Mouse (Mus musculus) heart, postnatal 14 days (tissue): Measurements from ENCODE around the gene Zfp709. TPM values are rescaled to one million over a fixed set of nuclear protein-coding genes. Genes with fewer than 3 reads are reported as not detected.
"Not testable (repeated sequence)": the region's sequence is repeated elsewhere in the genome, so short reads cannot be mapped to it uniquely, and the experiment has no call there.

Experiments
- DNase-seq, 2 experiments: peaks; one replicate each; pipeline ENCODE4 v3.0.0; 2021 to 2022
- intact Hi-C: fragments of 180-260 bp; cut with DNase I; formaldehyde crosslinking; loops from one replicate; pipeline ENCODE4 v1.15.1; 2025
- long read RNA-seq, 2 experiments: library from polyadenylated mRNA; stranded (forward); transcript quantifications; one replicate each; pipeline ENCODE4 v2.0.0; 2021
- total RNA-seq, 2 experiments: library from RNA; stranded (reverse); gene quantifications; 2 replicates each; pipeline ENCODE4 v1.2.3; 2021

The Zfp709 gene
- 1 to 10 TPM; 6.4 to 7.2 TPM for total RNA-seq
- long read RNA-seq, experiment 1, full-length matches to known transcripts, result 3 of 3 reads
- long read RNA-seq, experiment 1, partial matches to known transcripts, result 0 of 3 reads
- long read RNA-seq, experiment 1, other reads (novel, unspliced or antisense), result 0 of 3 reads
- long read RNA-seq, experiment 2, full-length matches to known transcripts, result 3 of 5 reads
- long read RNA-seq, experiment 2, partial matches to known transcripts, result 0 of 5 reads
- long read RNA-seq, experiment 2, other reads (novel, unspliced or antisense), result 2 of 5 reads

- intact Hi-C loops, result no loop called here
Measured at GRCm38 (mm10) chr8:71881618-71882274, at the start of gene Zfp709. Gene Zfp709, plus strand, starts transcription at chr8:71882019.

GRCm38 (mm10) chr8:71838207-71838606 is 43.6 kb upstream of the Zfp709 start:
- DNase-seq, intact Hi-C loops: not testable (repeated sequence)

More at GRCm38 (mm10) chr8:71881618-71882274, at the start of gene Zfp709:
- DNase-seq, result peak; percentile 69 to 71

GRCm38 (mm10) chr8:71841201-71841817 is 40.5 kb upstream of the Zfp709 start:
- intact Hi-C loops, DNase-seq: not testable (repeated sequence)

- intact Hi-C loops, DNase-seq: not testable (repeated sequence)
Measured at GRCm38 (mm10) chr8:71842476-71842875, 39.3 kb upstream of the Zfp709 start.

- intact Hi-C loops, DNase-seq: not testable (repeated sequence)
Measured at GRCm38 (mm10) chr8:71844453-71844852, 37.4 kb upstream of the Zfp709 start.

GRCm38 (mm10) chr8:71845993-71846483 is 35.8 kb upstream of the Zfp709 start:
- DNase-seq, result not testable (repeated sequence)
- intact Hi-C loops, result loop anchor here (2.0 kb wide), 1 partner anchor 697 kb away; no protein-coding TSS in a partner anchor

GRCm38 (mm10) chr8:71846745-71847144 is 35.1 kb upstream of the Zfp709 start:
- intact Hi-C loops, result loop anchor here (2.0 kb wide), 1 partner anchor 698 kb away; no protein-coding TSS in a partner anchor

GRCm38 (mm10) chr8:71851014-71851413 is 30.8 kb upstream of the Zfp709 start:
- DNase-seq, intact Hi-C loops: not testable (repeated sequence)

More at GRCm38 (mm10) chr8:71846745-71847144, 35.1 kb upstream of the Zfp709 start:
- not testable (repeated sequence) for DNase-seq

- intact Hi-C loops, DNase-seq: not testable (repeated sequence)
Measured at GRCm38 (mm10) chr8:71853360-71853759, 28.5 kb upstream of the Zfp709 start.

GRCm38 (mm10) chr8:71856630-71857328 is 25.0 kb upstream of the Zfp709 start:
- DNase-seq, intact Hi-C loops: not testable (repeated sequence)

- DNase-seq, intact Hi-C loops: not testable (repeated sequence)
Measured at GRCm38 (mm10) chr8:71857364-71857763, 24.5 kb upstream of the Zfp709 start.

- DNase-seq, intact Hi-C loops: not testable (repeated sequence)
Measured at GRCm38 (mm10) chr8:71861551-71861950, 20.3 kb upstream of the Zfp709 start.

- DNase-seq, intact Hi-C loops: not testable (repeated sequence)
Measured at GRCm38 (mm10) chr8:71862038-71862437, 19.8 kb upstream of the Zfp709 start.

- DNase-seq, intact Hi-C loops: not testable (repeated sequence)
Measured at GRCm38 (mm10) chr8:71900666-71901065, 18.8 kb downstream of the Zfp709 start.

- DNase-seq, intact Hi-C loops: not testable (repeated sequence)
Measured at GRCm38 (mm10) chr8:71903084-71903483, 21.3 kb downstream of the Zfp709 start.

- DNase-seq, result no peak
- intact Hi-C loops, result loop anchor here (5.0 kb wide), 1 partner anchor 65 kb away; no protein-coding TSS in a partner anchor
Measured at GRCm38 (mm10) chr8:71906809-71907208, 25.0 kb downstream of the Zfp709 start.

- intact Hi-C loops, result loop anchor here (1.0 to 5.0 kb wide), 2 partner anchors 14 to 64 kb away; no protein-coding TSS in a partner anchor
Measured at GRCm38 (mm10) chr8:71907798-71908257, 26.0 kb downstream of the Zfp709 start.

GRCm38 (mm10) chr8:71908309-71909261 is 26.8 kb downstream of the Zfp709 start, which contains the start of the genes Zfp882 and Zfp617:
Gene Zfp882, plus strand, starts transcription at chr8:71908608.
Gene Zfp617, plus strand, starts transcription at chr8:71908635.
- intact Hi-C loops, result loop anchor here (1.0 to 5.0 kb wide), 2 partner anchors 14 to 64 kb away; no protein-coding TSS in a partner anchor
- peak; percentile 87 to 88 for DNase-seq

More at GRCm38 (mm10) chr8:71907798-71908257, 26.0 kb downstream of the Zfp709 start:
- DNase-seq, result no peak
